Mouse (Mus musculus): ENCODE results near the gene Gm49398.

Gm49398 gene

DNA sequence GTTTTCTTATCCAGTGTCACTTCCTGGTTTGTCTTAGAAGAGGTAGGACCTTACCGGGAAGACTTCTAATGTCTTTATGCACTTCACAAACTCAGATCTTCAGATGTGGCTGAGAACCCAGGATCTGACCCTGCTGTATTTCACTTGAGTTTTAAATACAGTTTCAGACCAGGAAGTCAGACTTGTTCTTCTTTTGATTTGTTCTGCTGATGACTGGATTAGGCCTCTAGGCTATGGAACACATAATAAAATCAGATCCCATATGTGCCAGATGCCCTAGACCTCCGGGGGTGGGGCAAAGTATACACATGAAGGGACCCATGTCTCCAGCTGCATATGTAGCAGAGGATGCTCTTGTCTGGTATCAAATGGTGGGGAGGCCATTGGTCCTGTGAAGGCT, at the start of gene Gm49398:
Gene Gm49398, minus strand, starts transcription at position 101 of the 400 bp plus-strand sequence.
- no peak for DNase-seq (ENCODE audit: low spot score in 2 of 2)

- DNase-seq (ENCODE audit: low spot score in 2 of 2), result no peak
Observed at GRCm38 (mm10) chr13:61255258-61255657, 33.4 kb downstream of the Gm49398 start, which contains the start of gene Cts8. Cts8 (minus strand) TSS chr13:61255358.

DNA sequence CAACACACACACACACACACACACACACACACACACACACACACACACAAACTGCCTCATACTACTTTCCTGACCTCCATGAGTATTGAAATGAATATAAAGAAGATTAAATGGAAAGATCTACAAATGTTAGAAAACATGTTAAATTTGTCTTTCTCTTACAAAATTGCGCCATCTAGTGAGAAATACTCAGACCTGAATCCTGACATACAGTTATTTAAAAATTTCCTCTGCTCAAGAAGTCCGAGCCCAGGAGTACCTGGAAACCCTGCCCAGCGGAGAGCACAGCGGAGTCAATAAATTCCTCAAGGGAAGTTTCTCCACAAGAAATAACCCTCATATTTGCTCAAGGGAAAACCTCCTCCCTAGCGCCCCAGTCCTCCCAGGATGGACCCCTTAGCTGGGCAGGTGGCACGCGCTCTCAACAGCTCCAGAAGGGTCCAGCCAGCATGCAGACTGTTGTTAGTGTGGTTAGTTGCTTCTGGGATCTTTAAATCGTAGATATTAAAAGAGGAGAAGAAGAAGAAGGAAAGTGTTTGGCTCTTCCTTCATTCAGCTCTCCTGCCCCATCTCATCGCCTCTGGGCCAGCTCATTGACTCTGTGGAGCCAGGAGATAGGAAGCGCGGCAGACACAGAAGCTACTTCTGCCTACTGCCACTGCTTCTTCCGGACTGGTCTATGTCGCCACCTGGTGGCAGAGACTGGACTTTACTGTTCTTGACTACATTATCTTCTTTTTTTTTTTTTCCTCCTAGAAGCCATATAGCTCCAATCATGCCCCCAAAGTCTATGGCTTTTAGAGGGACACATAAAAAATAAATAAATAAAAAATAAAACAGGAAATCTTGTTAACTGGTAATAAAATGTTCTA, 47.3 kb downstream of the Gm49398 start:
- peak; percentile 0 for DNase-seq (ENCODE audit: low spot score in 2 of 2)

DNA sequence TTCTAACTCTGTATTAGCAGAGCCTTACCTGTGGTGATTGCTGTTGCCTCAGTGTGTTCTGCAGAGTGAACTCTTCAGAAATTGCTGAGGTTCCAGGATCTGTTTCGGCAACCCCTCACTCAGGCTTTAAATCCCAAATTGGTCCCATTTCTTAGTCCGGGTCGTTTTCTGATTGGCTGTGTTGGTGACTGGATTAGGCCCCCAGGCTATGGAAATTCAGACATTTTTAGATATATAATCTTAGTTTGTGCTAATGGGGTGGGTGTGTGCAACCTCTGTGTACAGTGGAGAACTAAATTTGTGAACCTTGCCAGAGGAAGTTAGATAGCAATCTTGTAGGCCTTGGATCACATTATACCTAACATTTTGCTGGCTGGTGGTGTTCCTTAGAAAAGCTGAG, 85.3 kb downstream of the Gm49398 start, which contains the start of gene Cts6:
Gene Cts6, minus strand, starts transcription at position 101 of the 400 bp plus-strand sequence.
- no peak for DNase-seq (ENCODE audit: low spot score in 2 of 2)

Measured in right cerebral cortex, postnatal 36 days (tissue).